Mouse (Mus musculus): ENCODE data around the gene Zmiz1.
A peak's percentile ranks its signal among the peaks of the same experiment; 100 is the strongest.

Zmiz1 gene

DNA sequence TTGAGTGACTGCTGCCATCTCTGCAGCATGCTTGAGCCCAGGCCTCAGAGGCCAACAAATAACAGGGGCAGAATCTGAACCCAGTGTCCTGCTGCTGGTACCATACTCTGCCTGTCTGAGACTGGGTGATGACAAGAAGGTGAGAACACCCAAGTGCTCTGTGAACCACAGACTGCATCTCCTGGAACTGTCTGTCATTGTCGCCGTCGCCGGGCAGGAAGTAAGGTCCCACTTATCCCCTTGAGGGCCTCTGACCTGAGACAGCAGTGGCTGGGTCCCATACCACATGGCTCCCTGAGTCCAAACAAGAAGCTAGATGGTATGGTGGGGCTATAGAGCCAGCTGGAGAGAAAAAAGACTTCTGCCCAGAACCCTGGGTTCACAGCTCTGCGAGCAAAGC is 100.9 kb downstream of the Zmiz1 start:
- DNase-seq (ENCODE audit: low spot score) = no peak

DNA sequence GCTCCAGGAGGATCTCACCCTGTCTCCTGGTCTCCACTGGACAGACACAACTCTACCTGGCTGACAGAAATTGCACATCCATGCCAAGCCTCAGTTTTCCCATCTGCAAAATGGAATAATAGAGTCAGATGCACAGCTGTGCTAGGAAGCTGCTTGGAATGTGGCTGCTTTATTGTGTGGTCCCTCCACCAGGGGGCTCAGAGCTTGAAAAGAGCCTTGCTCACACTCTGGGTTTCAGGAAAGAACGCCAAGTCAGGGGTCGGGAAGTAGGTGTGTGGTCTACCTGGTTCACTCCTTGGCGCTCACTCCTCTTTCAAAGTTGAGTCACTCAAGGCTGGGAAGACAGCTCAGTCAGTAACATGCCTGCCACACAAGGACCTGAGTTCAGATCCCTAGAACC is 101.9 kb downstream of the Zmiz1 start:
- no peak for DNase-seq (ENCODE audit: low spot score)

DNA sequence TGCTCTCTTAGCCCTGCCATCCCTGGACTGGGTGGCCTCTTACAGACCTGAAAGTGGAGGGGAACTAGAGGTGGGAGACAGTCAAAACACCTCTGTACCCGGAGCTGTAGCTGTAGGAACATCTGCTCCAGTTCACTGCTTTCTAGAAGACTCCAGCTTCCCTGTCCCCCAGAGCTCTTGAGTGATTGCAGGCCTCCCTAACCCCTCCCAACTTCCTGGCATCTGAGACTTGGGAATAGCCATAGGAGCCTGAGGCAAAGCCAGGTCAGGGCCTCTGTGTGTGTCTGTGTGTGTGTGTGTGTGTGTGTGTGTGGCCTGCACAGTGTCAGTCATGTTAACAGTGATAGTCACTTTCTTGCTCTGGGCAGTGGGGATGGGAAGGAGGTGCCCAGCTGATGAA is 102.7 kb downstream of the Zmiz1 start:
- DNase-seq (ENCODE audit: low spot score) = no peak

DNA sequence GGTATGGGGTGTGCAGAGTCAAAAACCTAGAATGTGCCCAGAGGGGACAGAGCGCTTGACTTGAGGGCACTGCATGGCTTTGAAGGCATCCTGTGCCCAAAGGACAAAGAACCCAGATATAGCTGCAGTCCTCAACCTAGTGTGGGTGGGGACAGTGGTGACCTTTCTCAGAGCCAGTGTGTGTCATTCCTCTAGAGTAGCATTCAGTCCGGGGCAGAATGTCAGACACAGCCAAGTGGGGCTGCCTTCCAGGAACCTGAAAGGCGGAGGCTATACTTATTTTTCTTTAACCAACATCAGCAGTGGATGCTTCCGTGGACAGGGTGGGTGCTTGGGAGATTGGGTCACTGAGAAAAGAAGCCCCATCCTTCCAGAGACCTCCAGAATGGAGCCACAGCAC is 103.5 kb downstream of the Zmiz1 start:
- DNase-seq (ENCODE audit: low spot score) = no peak

DNA sequence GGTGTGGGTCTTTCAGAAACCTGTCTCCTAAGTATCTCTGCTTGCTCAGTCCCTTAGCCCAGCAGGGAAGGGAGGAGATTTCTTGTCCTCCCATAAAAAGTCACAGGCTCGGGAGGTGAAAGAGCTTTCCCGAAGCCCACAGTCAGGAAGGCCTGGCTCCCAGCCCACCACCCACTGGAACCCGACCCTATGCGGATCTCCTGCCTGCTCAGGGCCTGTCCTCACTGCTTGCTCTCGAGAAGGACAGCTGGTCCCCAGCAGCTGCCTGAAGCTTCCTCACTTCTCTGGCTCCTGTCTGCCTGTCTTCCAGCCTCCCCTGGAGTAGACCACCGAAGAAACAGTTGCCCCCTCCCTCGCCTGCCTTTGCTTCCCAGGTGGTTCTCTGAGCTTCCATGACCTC is 103.9 kb downstream of the Zmiz1 start:
- no peak for DNase-seq (ENCODE audit: low spot score)

DNA sequence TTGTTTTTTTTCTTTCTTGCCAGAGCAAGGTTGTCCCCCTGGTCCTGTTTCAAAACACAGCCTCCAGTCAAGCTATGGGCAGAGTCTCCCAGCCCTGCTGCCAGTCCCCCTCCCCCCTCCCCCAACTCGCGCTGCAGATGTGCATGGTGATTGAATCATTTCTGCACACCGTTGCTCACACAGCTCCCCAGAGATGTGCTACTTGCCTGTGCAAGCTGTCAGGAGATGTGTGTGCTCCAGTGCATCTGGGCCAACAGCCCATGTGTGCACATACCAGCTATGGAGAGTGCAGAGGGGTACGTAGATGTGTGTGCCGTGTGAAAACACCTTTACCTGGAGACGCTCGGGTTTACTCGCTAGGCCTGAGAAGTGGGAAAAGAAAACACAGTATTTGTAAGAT is 105.6 kb downstream of the Zmiz1 start:
- no peak for DNase-seq (ENCODE audit: low spot score)

DNA sequence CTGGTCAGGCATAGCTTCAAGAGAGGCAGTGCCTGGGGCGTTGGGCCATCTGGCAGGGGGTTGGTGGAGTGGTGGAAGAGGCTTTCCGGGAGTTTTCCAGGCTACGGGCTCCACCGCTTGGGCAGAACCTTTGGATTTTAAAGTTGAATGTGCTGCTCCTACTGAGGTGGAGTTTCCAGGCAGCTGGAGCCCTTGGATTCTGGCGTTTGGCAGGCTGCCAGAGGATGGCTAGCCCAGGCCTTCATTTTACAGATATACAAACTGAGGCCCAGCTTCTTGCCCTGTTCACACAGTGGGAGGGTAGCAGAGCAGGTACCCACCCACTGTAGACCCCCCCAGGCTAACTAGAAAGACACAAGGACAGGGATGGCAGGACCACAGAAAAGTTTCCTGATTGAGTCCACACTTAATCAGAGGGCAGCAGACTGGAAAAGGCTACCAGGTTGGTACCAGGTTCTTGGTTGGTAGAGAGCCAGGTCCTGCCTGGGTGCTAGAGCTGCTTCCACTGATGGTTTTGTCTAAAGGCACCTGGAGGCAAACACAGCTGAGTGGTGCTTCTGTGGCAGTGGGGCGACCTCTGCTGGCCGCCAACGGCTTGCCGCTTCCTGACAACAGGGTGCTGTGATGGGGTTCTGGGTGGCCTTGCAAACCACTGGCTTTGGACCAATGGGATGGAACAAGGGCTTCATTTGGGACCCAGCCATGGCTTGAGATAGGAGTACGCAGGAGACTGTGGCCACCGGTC is 106.5 kb downstream of the Zmiz1 start:
- DNase-seq (ENCODE audit: low spot score) = peak; percentile 52

DNA sequence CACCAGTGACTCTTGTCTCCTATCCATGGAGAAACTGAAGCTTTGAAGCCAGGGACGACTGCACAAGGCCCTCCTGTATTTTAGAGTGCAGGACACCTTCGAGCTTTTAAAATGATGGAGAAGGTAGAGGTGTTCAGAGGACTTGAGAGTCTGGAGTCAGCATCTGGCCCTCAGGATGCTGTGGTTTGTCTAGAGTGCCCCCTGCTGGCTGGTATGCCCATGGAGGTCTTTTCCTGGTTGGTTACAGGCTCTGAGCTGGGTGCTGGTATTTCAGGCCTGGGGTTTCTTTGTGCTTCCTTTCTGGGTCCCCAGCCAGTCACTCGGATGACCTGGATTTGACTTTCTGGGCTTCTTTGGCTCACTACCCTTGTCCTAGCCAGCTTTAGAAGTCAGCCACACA is 108.3 kb downstream of the Zmiz1 start:
- no peak for DNase-seq (ENCODE audit: low spot score)

DNA sequence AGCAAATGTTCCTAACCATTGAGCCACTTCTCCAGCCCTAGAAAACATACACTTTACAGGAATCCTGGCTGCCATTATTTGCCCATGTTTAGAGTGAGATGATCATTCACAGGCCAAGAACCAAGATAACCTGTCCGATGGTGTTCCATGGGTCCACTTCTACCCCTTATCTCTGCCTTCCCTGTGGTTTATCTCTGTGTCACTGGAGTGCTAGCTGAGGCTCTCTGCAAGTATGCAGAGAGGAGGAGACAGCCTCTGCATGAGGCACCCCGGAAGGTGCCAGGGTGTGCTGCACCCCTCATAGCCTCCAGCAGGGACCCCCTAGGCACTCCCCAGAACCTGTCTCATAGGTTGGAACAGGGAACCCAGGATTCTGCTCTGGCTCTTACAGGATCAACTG is 108.9 kb downstream of the Zmiz1 start:
- no peak for DNase-seq (ENCODE audit: low spot score)

DNA sequence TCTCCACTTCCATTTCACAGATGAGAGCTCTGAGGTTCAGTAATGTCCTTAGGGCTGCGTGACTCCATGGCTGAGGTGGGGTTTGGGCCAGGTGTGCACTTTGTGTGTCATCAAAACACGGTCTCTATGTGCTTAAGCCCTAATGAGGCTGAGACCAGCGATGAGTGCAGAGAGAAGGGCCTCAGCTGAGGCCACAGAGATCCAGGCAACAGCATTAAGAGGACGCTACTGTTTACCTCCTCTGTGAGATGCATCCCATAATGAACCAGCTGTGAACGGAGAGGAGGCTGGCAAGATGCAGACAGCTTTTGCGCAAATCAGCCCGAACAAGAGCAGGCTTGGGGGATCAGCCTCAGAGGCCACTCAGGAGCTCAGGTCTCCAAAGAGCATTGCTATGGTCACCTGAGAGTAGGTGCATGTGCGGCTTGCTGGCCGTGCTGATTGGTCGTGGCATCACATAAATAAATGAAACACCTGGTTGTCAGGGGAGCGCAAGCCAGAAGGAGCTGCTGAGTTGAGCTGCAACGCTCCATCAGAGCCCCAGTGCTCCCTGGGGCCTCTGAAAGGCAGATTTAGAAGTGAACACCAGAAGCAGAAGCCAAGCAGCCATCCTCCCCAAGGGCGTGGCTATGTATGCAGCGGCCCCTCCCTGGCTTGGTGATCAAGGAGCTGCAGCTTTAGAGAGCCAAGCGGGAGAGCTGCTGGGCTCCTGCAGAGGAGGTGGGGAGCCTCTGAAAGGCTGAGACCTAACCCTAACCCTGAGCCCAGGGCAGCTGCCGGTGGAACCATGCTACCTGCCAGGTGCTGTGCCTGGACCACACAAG is 115.3 kb downstream of the Zmiz1 start:
- no peak for DNase-seq (ENCODE audit: low spot score)

DNA sequence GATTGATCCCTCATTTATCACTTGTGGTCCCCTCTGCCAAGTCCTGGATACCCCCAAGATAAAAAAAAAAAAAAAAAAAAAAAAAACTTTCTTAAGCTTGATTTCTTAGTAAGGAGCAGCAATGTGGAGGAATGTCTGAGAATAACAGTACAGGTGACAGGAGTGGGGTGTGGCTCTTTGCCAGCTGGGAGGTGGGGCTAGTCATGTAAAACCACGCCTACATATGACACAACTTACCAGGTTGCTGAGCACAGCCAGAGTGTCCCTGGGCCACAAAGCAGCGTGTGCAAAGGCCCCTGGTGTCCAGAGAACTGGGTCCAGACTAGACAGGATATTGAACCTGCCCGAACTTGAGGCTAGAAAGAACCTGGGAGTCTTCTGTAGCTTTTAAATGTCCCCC is 117.7 kb downstream of the Zmiz1 start:
- DNase-seq (ENCODE audit: low spot score) = no peak

DNA sequence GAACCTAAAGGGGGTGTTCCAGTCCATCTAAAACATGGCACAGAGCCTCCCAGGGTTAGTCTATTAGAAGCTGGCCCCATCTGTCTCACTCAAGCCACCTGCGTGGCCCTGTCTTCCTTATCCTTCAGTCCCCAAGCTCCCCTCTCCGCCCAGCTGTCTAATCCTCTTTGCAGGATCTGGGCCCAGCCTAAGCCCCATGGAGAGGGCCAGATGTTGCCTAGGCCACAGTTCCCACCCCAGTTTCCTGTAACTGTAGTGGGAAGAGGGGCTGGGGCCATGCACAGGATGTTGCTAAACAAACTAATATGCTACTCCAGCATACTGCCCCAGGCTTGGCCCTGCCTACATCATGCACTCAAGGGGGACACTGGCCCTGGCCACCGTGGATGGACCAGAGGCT is 118.4 kb downstream of the Zmiz1 start:
- DNase-seq (ENCODE audit: low spot score) = no peak

DNA sequence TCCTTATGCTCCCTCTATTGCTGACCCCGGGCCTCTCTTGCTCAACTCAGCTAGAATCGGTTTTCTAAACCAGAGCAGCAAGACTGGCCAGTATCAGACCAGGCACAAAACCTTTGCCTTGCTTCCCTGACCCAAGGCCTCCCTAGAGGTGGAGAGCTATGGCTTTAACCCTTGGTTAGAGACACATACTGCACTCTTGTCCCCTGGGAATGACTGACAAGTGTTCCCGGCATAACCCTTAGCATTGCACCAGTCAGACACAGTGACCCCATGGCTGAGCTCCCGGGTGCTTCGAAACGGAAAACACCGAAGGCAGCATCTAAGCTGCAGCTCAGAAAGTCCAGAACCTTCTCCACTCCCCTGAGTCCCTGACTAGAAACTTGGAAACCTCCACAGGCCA is 120.6 kb downstream of the Zmiz1 start:
- DNase-seq (ENCODE audit: low spot score) = no peak

DNA sequence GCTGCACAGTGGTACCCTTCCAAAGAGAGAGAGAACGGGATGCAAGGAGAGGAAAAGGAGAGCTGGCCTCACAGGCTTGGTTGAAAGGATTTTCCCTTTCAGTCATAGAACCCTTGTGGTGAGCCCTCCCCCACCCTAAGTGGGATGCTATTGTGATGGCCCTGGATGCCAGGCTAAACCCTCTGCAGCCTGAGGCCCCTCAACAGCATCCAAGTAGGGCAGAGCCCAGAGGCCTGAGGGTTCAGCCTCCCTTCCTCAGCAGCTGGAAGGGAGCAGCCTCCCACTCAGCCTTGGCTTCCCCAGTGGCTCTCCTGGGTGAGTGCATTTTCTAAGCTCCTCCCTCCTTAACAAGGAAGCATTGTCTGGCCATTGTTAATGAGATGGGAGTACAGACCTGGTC is 121.4 kb downstream of the Zmiz1 start:
- DNase-seq (ENCODE audit: low spot score) = no peak

DNA sequence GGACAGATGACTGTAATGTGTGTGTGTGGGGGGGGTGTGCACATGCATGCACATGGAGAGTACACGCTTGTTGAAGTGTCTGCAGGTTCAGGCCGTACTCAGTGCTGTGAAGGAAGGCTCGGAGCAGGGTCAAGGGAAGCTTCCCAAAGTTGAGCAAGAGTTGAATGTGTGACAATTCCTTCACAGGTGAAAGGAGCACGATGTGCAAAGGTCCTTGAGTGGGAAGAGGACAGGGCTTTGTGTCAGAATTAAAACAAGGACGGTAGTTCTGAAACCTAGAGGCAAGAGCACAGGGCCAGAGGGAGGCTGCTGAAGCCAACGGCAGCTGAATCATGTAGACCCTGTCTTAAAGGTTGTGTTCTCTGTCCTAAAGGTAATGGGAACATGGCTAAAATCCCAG is 123.6 kb downstream of the Zmiz1 start:
- no peak for DNase-seq (ENCODE audit: low spot score)

DNA sequence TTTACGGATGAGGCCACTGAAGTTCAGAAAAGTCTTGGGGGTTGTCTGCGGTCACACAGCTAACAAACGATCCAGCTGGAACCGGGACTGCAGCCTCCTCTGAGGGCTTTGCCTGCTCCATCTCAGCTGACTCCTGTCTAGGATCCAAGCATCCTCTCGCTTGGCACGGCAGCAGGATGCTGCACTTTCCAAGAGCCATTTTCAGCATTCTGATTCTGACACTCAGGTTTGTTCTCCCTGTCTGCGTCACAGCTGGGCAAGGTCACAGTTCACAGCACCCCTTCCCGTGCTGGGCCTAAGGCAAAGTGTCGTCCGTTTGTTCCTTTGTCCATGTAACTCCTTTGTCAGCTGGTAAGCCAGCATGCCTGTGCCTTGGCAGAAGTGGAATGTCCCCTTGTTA is 124.9 kb downstream of the Zmiz1 start:
- no peak for DNase-seq (ENCODE audit: low spot score)

DNA sequence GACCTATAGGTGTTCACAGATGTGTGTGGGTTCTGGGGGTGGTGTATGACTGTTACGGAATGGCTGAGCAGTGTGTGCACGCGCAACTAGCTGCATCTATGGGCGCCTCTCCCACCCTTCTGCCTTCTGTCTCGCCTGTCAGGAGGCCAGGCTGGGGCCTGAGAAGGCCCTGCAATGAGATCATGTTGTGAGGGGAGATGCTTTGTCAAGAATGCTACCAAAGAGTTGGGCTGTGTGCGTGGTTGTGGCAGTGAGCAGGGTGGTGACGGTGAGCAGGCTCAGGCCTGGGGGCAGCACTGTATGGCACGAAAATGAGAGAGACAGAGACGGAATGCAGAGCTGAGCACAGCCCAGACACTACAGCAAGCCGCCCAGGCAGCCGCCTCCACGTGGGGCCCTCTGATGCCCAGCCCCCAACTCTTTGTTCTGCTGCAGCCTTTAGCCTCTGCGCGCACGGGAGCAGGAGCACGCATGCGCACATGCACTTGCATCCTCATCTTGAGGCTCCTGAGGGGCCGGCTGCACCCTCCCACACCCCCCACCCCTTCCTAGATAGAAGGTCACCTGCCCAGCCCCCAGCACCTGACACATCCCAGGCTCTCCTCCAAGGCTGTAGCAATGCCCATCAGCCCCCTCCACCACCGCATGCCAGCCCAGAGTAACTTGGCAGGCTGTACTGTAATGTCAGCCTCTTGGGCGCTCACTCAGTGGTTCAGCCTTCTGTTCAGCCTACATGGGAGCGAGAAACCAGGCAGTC is 126.7 kb downstream of the Zmiz1 start:
- DNase-seq (ENCODE audit: low spot score) = no peak

DNA sequence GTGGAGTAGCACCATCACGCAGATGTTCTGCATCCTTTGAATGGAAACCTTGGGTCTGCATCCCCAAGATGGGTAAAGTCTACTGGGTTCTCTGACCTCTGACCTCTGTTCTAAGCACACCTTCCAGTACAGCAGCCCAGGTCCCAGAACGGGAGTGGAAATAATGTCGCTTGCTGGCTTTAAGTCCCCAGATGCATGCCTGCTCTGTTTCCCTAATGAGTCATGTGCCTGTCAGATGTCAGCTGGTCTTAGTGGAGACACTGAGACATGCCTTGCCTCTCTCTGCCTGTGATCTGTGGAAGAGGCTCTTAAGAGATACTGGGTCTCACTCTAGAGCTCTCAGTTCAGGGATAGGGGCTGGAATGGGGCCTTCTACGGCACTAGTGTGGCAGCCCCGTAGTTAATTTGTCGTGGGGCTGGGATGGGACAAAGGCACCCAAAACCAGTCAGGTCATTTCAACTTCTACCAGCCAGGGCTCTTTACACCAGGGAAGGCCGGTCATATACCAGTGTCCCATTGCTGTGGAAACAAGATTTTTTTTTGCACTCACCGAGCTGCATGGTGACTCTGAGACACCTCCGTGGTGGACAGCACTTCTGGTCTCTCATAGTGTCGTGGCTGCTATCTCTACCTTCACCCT is 128.0 kb downstream of the Zmiz1 start:
- DNase-seq (ENCODE audit: low spot score) = no peak

DNA sequence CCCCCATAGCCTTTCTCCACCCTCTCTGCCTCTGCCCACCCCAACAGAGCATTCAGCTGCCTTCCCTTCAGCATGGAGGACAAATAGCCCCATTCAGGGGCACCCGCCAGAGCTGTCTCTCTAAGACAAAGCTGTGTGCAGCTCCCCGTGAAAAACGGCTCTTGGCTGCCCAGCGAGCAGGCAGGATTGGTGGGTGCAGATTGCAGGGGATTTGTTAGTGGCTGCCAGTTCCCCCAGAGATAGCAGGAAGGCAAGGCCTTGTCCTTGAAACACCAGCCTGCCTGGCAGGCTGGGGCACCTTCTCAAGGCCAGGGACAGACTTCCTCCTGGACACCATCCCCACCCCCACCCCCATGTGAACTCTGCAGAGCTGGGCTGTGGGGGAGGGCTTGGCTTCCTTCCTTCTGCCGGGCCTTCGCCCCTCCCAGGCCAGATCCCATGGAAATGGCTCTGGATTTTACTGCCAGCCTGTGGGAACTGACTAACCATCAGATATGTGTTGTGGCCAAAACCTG is 128.6 kb downstream of the Zmiz1 start:
- no peak for DNase-seq (ENCODE audit: low spot score)

DNA sequence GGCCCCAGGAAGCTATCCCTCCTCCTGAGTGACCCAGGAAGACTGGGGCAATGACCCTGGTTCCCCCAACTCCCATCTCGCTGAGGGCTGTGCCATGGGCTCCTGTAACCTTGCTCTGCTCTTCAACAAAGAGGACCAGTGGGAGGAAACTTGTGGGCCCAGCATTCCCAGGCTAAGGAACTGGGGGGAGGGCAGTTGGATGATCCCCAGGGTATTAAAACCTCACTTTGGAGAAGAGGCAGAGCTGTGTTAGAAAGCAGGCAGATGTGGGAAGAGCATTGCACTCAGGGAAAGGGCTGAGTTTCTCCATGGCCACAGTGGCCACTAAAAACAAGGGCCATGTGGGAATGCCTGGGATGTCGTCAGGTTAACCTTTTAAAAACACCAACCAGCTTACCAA is 129.2 kb downstream of the Zmiz1 start:
- no peak for DNase-seq (ENCODE audit: low spot score)

DNA sequence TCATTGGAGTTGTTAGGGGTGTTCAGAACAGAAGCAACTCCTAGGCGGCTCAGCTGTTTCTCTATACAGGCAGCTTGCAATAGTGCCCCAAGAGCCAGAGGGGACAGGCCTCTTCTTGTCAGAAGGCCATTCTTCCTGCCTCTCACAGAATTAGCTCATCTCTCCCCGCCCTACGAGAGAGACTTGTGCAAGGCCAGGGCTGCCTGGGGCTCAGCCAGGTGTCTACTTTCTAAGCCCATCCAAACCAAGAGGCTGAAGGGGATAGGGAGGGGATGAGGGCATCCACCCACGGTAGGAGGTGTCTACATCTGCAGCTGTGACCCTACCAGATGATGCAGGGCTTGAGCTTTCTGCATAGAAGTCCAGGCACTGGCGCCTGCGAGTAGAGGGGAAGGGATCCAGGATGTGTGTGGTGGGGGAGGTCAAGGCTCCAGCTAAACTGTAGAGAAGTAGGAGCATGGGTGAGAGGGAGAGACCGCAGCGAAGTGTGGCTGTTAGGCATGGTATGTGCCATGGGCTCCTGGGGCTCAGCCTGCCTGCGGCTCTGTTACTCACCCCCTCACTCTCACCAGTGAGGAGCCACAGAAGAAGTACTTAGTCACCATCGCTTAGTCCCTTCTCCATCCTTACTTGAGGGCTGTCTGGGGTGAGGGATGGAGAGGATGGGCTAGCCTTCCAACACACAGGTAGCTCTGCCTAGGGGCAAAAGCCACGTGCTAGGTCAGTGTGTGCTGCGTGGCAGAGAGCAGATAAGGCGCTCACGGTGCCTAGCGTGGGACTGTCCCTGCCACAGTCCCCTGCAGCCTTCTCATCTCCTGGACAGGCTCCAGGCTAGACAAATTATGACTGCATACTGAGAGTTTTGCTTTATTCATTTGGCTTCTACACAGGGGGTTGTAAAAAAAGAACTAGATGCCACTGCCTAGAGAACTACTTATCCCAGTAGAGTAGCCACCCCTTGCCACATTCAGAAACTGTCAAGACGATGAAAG is 130.3 kb downstream of the Zmiz1 start:
- no peak for DNase-seq (ENCODE audit: low spot score)

Measured in urinary bladder, postnatal 10 days (tissue).